Mouse (Mus musculus) adrenal gland, postnatal 36 days (tissue): ENCODE data around the gene Il1rl2. TPM values are rescaled to one million over a fixed set of nuclear protein-coding genes. Genes with fewer than 3 reads are reported as not detected.

Experiments used
- DNase-seq, 2 experiments: peaks; one replicate each; pipeline ENCODE4 v3.0.0; 2021; ENCODE audit warnings: mixed read lengths in 1 of 2
- total RNA-seq, 2 experiments: library from RNA; stranded (reverse); gene quantifications; 2 replicates each; pipeline ENCODE4 v1.2.3; 2021

Gene Il1rl2
- total RNA-seq, 2 experiments from 2014 or later = 1.6 to 2.2 TPM

- peak; percentile 55 to 76 for DNase-seq
These were observed 55.7 kb downstream of the Il1rl2 start for GRCm38 (mm10) chr1:40380111-40380510.

DNA sequence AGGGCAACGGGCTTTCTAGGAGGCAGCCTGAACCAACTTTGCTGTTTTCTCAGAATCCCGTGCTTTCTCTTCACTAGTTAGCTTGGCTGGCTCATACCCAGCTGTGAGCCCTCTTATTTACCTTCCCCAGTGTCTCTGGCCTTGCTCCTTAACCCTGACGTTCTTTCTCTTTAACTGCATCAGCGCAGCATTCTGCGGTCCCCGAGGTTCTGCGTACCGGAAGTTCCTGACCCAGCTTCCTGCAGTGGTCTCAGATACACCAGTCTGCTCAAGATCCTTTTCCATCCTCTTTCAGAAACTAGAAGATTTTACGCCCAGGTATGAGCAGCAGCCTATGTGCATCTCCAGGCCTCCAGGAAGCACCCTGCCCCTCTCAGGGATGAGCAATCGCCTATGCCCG lies 56.6 kb downstream of the Il1rl2 start:
- DNase-seq = no peak

- no peak for DNase-seq
These were observed 58.4 kb downstream of the Il1rl2 start for GRCm38 (mm10) chr1:40382841-40383240.

GRCm38 (mm10) chr1:40384931-40385545 lies 60.6 kb downstream of the Il1rl2 start:
- no peak for DNase-seq

GRCm38 (mm10) chr1:40391374-40391773 lies 67.0 kb downstream of the Il1rl2 start:
- DNase-seq = no peak

- DNase-seq = no peak
These were observed 68.1 kb downstream of the Il1rl2 start for GRCm38 (mm10) chr1:40392535-40392934.

DNA sequence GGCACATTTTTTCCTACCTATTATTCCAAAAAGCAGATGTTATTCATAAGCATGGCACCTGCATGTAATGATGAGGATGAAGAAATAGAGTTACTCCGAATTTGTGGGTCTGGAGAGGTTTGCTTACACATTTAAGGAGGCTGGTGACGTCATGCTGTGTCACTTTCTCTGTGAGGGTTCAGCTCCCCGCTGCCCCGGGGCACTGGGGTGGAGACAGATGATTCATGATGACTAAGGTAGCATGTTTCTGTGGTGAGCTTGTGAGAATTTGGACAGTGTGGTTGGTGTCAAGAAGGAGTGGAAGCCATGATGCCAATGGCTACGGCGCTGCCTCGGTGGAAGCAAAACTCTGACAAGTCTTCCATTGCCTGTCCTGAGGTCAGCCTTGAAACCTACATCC lies 68.8 kb downstream of the Il1rl2 start:
- DNase-seq = peak in 1 of 2 experiments; percentile 12

- no peak for DNase-seq
These were observed 75.2 kb downstream of the Il1rl2 start for GRCm38 (mm10) chr1:40399639-40400038.

- no peak for DNase-seq
These were observed 80.3 kb downstream of the Il1rl2 start for GRCm38 (mm10) chr1:40404682-40405081.

GRCm38 (mm10) chr1:40409882-40410281 lies 85.5 kb downstream of the Il1rl2 start:
- DNase-seq = no peak

DNA sequence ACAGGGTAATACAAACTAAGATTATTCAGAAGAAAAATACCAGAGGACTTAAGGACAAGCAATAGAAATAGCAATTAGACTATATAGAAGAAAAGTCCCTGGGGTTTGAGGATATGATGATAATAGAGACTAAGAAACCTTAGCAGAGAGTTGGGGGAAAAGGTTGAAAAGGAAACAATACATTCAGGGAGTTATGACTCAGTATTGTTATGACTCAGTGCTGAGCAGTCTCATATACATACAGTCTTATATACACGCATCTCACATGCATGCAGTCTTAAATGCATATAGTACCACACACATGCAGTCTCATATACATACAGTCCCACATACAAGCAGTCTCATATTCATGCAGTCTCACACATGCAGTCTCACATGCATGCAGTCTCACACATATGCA lies 88.6 kb downstream of the Il1rl2 start:
- no peak for DNase-seq

- DNase-seq = no peak
These were observed 89.9 kb downstream of the Il1rl2 start for GRCm38 (mm10) chr1:40414276-40414675.

GRCm38 (mm10) chr1:40414863-40415656 lies 90.7 kb downstream of the Il1rl2 start:
- no peak for DNase-seq

GRCm38 (mm10) chr1:40417034-40417433 lies 92.6 kb downstream of the Il1rl2 start:
- no peak for DNase-seq

Other genes starting within 250 kb of the Il1rl2 start
- gene Il1r1, start 99.5 kb upstream of the Il1rl2 start, total RNA-seq = 1 to 10 TPM; 4.5 TPM
- under 1 TPM; 0.26 to 0.83 TPM for gene Il1rl1, start 105.0 kb downstream of the Il1rl2 start, total RNA-seq
- under 1 TPM in 1 of 2 experiments, not detected in 1; 0.46 TPM for gene Il18r1, start 140.9 kb downstream of the Il1rl2 start, total RNA-seq
- gene Il18rap, start 190.8 kb downstream of the Il1rl2 start, total RNA-seq = under 1 TPM in 1 of 2 experiments, not detected in 1; 0.20 TPM